Mouse (Mus musculus): ENCODE measurements at regions not wholly inside any gene's neighbourhood (a gene's known extent, or its start where the extent isn't known, plus 50 kb on each side); places are given as distances from the start of the nearest gene placed in this dataset.

DNA sequence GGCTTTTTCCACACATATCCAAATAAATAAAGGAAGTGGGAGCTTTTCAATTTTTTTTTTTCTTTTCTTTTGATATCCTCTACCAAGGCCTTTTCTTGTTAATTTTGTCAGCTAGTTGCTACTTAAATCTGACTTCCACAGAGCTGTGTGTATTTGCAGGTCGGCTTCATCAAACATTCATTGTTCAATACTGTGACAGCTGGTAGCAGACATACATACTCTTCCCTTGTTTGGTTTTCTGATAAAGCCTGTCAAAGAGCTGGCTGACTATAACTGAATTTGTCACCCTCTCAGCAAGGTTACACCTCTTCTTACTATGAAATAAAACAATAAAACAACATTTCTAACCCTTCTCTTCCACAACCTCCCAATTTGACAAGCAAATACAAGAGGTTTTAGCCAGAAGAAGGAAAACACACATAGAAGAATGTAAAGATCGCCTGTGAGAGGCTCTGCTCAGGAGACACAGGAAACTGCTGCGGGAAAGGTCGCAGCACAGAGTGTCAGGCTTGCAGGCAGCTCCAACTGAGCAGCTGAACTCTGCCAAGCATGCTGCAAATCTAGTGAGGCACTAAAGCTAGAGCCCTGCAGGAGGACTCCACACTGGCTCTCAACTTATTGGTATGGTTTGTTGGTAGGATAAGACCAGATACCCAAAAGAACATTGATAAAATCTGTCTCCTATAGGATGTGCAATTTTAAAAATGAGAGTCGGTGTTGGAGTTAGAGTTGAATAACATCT, 205.2 kb upstream of the Tle4 start:
- TF ChIP-seq GATA1 (IDR thresholded peaks at IDR 0.05; ENCODE audit: borderline replicate concordance, low read length) (no peak), FLI1 (IDR thresholded peaks at IDR 0.05; ENCODE audit: low read length) (no peak)

All from megakaryocyte, embryonic 14.5 days (primary cell).